Mouse (Mus musculus) kidney, embryonic 16.5 days (tissue): ENCODE data around the gene Meis1. TPM values are rescaled to one million over a fixed set of nuclear protein-coding genes. Genes with fewer than 3 reads are reported as not detected.

Experiments
- ATAC-seq: fragments of 200-750 bp; cut with Nextera tagmentation; 2 replicates; pipeline ENCODE4 v1.8.0; 2017; ENCODE audit warnings: moderate TSS enrichment; ENCODE audit not compliant: low FRiP score, low TSS enrichment
- H3K27ac ChIP-seq: fragments of 300-500 bp; sonication (generic); 2 replicates; pipeline ENCODE4 v1.5.1; 2014; ENCODE audit warnings: low read length
- H3K27me3 ChIP-seq: fragments of 300-500 bp; sonication (generic); 2 replicates; pipeline ENCODE4 v1.6.1; 2014; ENCODE audit warnings: low read length, control low read depth, mixed read lengths; ENCODE audit not compliant: insufficient read depth
- H3K36me3 ChIP-seq: fragments of 300-500 bp; sonication (generic); 2 replicates; pipeline ENCODE4 v1.6.1; 2014; ENCODE audit warnings: low read length, control low read depth, mixed read lengths; ENCODE audit not compliant: insufficient read depth
- H3K4me1 ChIP-seq: fragments of 300-500 bp; sonication (generic); 2 replicates; pipeline ENCODE4 v1.6.1; 2014; ENCODE audit warnings: low read length, control low read depth, mixed read lengths; ENCODE audit not compliant: insufficient read depth
- H3K4me2 ChIP-seq: fragments of 300-500 bp; sonication (generic); replicated peaks from 2 replicates; pipeline ENCODE4 v1.6.1; 2014; ENCODE audit warnings: low read depth, low read length
- H3K4me3 ChIP-seq: fragments of 300-500 bp; sonication (generic); 2 replicates; pipeline ENCODE4 v1.5.1; 2014; ENCODE audit warnings: mild to moderate bottlenecking, low read length
- H3K9ac ChIP-seq: fragments of 300-500 bp; sonication (generic); replicated peaks from 2 replicates; pipeline ENCODE4 v1.6.1; 2014; ENCODE audit warnings: low read length
- H3K9me3 ChIP-seq: fragments of 300-500 bp; sonication (generic); 2 replicates; pipeline ENCODE4 v1.6.1; 2016; ENCODE audit warnings: low read length, control low read depth
- WGBS: fragments of 180-500 bp; shearing (Covaris S2); extraction: QIAGEN DNeasy Blood & Tissue Kit; methylation state at CpG from one replicate; pipeline ENCODE4 v1.1.7; 2014; 5-methylcytosine and 5-hydroxymethylcytosine counted together
- polyA plus RNA-seq: library from polyadenylated mRNA; unstranded; fragments of >200 nt; fragmentation: Nextera tagmentation; extraction: Ambion mirVana; gene quantifications from 2 replicates; pipeline ENCODE4 v1.2.1, GENCODE M21; 2015

Meis1 gene
- polyA plus RNA-seq, 1 experiment from 2014 or later = 124 TPM

- Histone ChIP-seq H3K36me3 (no peaks in the 10 kb centered on the region), H3K27me3 (peaks cover 8% of the 10 kb centered on the region; the same call in 1 of the 2 replicates), H3K4me1 (peaks cover 24% of the 10 kb centered on the region), H3K4me3 (peak overlapping the region; percentile 74), H3K9me3 (no peaks in the 10 kb centered on the region), H3K9ac (peak overlapping the region; percentile 89), H3K27ac (peak overlapping the region; percentile 95), H3K4me2 (peak overlapping the region; percentile 85)
- ATAC-seq = no peak
- 3% methylated on average over 35 of the region's 35 CpGs for WGBS
Measured at GRCm38 (mm10) chr11:19014441-19015161, 4.2 kb downstream of the Meis1 start.

DNA sequence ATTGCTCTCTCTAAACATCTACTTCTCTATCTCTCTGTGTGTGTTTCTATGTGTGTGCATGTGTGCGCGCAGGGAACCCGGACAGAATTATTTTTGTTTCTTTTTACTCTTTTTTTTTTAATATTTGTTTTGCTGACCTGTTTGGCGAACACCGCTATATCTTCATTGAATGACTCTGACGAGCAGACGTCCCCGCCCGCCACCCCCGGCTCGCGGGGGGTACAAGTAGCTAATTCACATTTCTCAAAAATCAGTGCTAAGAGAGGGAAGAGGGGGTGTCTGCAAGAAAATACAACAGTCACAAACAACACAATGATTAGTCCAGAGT, 4.7 kb downstream of the Meis1 start:
- Histone ChIP-seq H3K4me2 (peak overlapping the region; percentile 85), H3K27ac (peak overlapping the region; percentile 95), H3K9ac (peak overlapping the region; percentile 89), H3K4me1 (peaks cover 27% of the 10 kb centered on the region), H3K36me3 (no peaks in the 10 kb centered on the region), H3K4me3 (peak overlapping the region; percentile 74), H3K27me3 (peaks cover 9% of the 10 kb centered on the region), H3K9me3 (no peaks in the 10 kb centered on the region)
- 7% methylated on average over 12 of the region's 12 CpGs for WGBS
- no peak for ATAC-seq

DNA sequence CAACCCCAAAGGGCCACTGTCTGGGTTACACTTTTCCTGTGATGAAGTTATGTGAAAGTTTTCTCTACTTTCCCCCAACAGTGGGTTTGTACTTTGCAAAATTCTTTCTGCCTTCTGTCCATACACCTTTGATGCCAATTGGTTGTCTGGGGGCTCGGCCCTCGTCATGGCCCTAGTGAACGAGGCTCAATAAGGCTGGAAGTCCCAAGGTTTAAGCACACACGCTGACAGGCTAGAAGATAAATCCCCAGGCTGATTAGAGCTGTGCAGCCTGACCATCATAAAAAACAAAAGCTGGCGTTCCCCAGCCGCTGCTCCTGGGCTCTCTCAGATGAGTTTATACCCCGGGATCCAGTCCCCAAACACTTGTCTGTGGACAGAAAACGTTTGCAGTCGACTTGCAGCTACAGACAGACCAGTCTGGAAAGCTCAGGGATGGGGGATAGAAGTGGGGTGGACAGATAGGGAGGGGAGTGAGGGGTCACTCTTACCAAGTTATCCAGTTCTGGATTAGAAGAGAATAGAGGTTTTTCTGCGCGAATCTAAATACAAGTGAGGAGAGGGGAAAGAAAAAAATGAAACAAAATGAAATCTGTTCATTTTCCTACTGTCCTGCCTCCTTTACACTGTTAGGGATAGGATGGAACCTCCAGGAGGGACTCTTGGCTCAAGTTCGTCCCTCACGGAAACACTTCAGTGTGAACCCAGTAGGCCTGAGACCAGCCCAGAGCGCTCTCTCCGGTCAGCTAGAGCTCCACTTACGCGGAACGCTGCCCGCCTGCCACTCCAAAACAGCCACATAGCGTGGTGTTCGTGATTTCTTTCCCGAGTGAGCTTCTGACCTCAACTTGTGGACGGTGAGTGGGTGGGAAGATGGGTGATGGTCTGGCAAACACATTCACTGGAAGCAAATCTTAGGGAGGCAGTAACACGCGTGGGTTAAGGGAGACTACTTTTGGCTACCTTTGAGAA, 5.4 kb downstream of the Meis1 start:
- Histone ChIP-seq H3K27me3 (peaks cover 15% of the 10 kb centered on the region), H3K27ac (peak overlapping the region; percentile 95), H3K4me2 (peak overlapping the region; percentile 85), H3K9me3 (no peaks in the 10 kb centered on the region), H3K4me3 (peak overlapping the region; percentile 74), H3K9ac (peak overlapping the region; percentile 89), H3K4me1 (peaks cover 33% of the 10 kb centered on the region), H3K36me3 (no peaks in the 10 kb centered on the region)
- 14% methylated on average over 25 of the region's 25 CpGs for WGBS
- 0 out of 2 replicates have a peak, but pooled peaks have one; percentile 9 for ATAC-seq

DNA sequence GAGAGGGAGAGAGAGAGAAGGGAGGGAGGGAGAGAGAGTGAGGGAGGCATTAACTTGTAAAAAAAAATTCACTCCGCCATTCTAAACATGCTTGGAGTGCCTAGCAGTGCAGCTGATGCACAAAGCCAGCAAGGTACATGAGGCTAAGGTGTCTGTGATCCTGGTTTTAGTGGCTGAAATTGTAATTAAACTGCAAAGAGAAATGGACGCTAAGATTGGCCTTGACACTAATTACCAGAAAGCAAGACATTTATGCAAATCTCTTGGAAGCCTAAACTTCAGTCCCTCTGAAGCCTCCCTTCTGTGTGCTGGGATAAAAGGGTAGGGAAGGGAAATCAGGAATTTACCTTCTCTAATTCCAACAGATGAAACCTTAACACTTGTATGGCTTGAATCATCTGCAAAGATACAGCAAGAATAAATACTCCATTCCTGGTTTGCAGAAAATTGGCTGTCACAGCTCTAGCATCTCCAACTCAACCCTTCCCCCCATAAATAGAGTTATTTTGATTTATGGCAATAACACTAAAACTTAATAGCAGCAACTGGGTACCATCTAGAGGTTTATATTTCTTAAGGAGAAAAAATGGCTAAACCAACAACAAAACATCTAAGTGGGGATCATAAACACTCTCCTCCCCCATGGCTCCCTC, 6.2 kb downstream of the Meis1 start:
- ATAC-seq = no peak
- WGBS = 19% methylated on average over 2 of the region's 2 CpGs
- peaks cover 37% of the 10 kb centered on the region for H3K4me1 ChIP-seq

DNA sequence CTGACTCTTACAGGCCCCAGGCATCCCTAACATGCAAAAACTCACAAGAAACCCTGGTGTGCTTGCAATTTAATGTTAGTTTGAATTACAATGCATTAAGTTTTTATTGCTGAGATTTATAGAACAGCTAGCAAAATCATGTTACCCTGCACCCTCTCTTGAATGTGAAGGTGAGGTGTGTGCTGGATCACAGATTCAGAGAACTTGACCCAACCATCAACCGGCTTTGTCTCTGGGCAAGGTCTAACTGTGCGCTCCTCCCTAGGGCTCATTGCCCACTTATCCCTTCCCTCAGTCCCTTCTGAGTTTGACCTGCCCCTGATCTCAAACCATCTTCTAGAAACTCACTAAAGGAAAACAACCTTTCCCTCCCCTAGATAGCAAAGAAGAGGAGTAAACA, 6.8 kb downstream of the Meis1 start:
- Histone ChIP-seq H3K27me3 (peaks cover 25% of the 10 kb centered on the region), H3K27ac (peak overlapping the region; percentile 95), H3K4me1 (peaks cover 43% of the 10 kb centered on the region), H3K4me3 (peak overlapping the region; percentile 74), H3K36me3 (peaks cover 3% of the 10 kb centered on the region; the same call in 1 of the 2 replicates), H3K9ac (peak overlapping the region; percentile 24; the same call in 1 of the 2 replicates), H3K9me3 (no peaks in the 10 kb centered on the region), H3K4me2 (peak overlapping the region; percentile 85)
- 21% methylated on average over 2 of the region's 2 CpGs for WGBS
- peak; percentile 31; the same call in 1 of the 2 replicates for ATAC-seq

More for the DNA sequence above, 6.2 kb downstream of the Meis1 start:
- Histone ChIP-seq H3K36me3 (0 out of 2 replicates have a peak, but pooled peaks cover under 1% of the 10 kb centered on the region), H3K9me3 (no peaks in the 10 kb centered on the region), H3K4me2 (peak overlapping the region; percentile 85), H3K27ac (peak overlapping the region; percentile 95), H3K4me3 (peak overlapping the region; percentile 74), H3K27me3 (peaks cover 19% of the 10 kb centered on the region), H3K9ac (peak overlapping the region; percentile 89)

- H3K4me1 ChIP-seq = peaks cover 43% of the 10 kb centered on the region
- WGBS = 34% methylated on average over 9 of the region's 9 CpGs
Measured at GRCm38 (mm10) chr11:19011108-19011805, 7.5 kb downstream of the Meis1 start.

DNA sequence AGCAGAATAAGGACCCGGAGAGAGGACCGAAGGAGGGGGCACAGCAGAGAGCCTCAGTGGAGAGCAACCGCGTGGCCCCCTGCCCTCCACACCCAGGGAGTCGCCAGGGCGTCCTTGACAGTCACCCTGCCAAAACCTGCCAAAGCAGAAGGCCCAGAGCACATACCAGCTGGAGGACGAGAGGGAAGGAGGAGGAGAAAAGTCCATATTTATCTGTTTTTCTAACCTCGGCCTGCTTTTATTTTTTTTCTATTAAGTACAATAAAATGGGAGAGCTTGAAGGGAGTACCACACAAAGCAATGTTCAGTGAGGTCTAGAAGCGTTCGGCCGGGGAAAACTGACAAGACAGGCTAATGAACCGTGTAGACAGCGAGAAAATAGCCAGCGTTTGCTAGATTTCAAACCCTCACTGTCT, 8.4 kb downstream of the Meis1 start:
- H3K36me3 ChIP-seq = peaks cover 3% of the 10 kb centered on the region; the same call in 1 of the 2 replicates
- peak; percentile 69 for ATAC-seq
- WGBS = 11% methylated on average over 14 of the region's 14 CpGs

More at GRCm38 (mm10) chr11:19011108-19011805, 7.5 kb downstream of the Meis1 start:
- H3K27ac ChIP-seq = peak overlapping the region; percentile 80; the same call in 1 of the 2 replicates
- peaks cover 3% of the 10 kb centered on the region; the same call in 1 of the 2 replicates for H3K36me3 ChIP-seq
- peak overlapping the region; percentile 69 for H3K9ac ChIP-seq
- peaks cover 25% of the 10 kb centered on the region for H3K27me3 ChIP-seq
- peak overlapping the region; percentile 85 for H3K4me2 ChIP-seq
- peak overlapping the region; percentile 44 for H3K4me3 ChIP-seq
- ATAC-seq = no peak
- H3K9me3 ChIP-seq = no peaks in the 10 kb centered on the region

DNA sequence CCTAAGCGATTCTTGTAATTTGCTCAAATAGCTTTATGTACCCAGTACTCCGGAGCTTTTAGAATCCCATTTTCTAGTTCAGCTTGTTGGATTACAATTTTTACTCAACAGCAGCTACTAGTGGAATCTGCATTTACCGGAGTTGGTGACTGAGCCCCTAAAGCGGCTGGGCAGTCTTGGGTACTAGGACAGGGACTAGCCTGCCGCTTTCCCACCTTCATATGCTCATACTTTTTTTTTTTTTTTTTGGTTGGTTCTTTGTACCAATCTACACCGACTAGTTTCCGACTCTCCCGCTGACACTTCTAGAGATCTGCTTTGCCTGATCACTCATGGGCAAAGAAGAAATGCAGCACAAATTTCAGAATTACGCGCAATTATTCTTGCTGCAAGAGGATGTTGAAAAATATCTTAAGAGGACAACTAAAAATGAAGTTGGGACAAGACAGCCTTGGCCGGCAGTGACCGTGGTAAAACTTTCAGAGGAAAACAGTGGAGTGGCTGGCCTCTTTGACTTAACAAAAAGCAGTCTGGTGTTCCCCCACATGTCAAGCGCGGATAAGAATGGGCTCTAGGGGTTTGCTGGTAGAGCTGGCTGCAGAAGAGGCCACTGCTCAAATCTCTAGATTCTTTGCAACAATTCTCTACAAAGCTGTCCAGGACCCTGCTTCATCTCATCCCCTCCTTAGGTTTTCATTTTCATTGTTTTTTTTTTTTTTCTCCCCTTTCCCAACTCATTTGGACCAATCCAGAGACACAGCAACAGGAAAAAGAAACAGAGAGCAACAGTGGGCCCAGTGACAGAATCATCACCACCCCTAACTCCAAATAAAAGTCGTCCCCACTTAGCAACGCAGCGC, 9.0 kb downstream of the Meis1 start:
- Histone ChIP-seq H3K27ac (peak overlapping the region; percentile 80), H3K4me2 (peak overlapping the region; percentile 85), H3K27me3 (peaks cover 25% of the 10 kb centered on the region), H3K36me3 (peaks cover 3% of the 10 kb centered on the region; the same call in 1 of the 2 replicates), H3K9ac (peak overlapping the region; percentile 69), H3K9me3 (no peaks in the 10 kb centered on the region), H3K4me1 (peaks cover 43% of the 10 kb centered on the region), H3K4me3 (peak overlapping the region; percentile 44)
- 25% methylated on average over 17 of the region's 17 CpGs for WGBS
- ATAC-seq = no peak

More for the DNA sequence above, 8.4 kb downstream of the Meis1 start:
- Histone ChIP-seq H3K4me3 (peak overlapping the region; percentile 44), H3K9ac (peak overlapping the region; percentile 69), H3K9me3 (no peaks in the 10 kb centered on the region), H3K27ac (peak overlapping the region; percentile 80), H3K27me3 (peaks cover 25% of the 10 kb centered on the region), H3K4me1 (peaks cover 43% of the 10 kb centered on the region), H3K4me2 (peak overlapping the region; percentile 85)
